Mouse (Mus musculus): ENCODE measurements around the gene Stpg4.

DNA sequence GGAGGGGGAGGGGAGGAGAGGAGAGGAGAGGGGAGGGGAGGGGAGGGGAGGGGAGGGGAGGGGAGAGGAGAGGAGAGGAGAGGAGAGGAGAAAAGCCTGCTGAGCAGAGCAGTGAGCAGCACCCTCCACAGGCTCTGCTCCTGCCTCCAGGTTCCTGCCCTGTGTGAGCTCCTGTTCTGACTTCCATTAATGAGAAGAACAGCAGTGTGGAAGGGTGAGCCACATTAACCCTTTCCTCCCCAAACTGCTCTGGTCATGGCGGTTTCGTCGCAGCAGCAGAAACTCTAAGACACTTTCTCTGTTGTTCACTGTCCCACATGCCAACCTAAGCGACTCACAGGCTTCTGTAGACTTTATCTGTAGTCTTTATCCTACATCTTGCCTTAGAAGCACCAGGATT, 20.9 kb downstream of the Stpg4 start:
- TF ChIP-seq CTCF (IDR thresholded peaks at IDR 0.05; ENCODE audit: extremely low read depth, insufficient read depth, insufficient read length, insufficient replicate concordance) (no peak), POLR2A (IDR thresholded peaks at IDR 0.05; ENCODE audit: low read depth, low read length) (no peak)

Measured in spleen, adult 2 months (tissue).